Mouse (Mus musculus) G1E (cell line): Measurements from ENCODE around the gene Surf2.

Experiments
- CTCF ChIP-seq: IDR thresholded peaks from 2 replicates; pipeline ENCODE4 v1.5.1; 2012; ENCODE audit warnings: low read depth, low read length, inconsistent platforms, mixed read lengths
- GATA1 ChIP-seq: IDR thresholded peaks from 2 replicates; pipeline ENCODE4 v1.6.1; 2012; ENCODE audit warnings: borderline replicate concordance, low read length, inconsistent platforms, mixed read lengths
- TAL1 ChIP-seq: conservative IDR thresholded peaks from 2 replicates; pipeline ENCODE4 v1.6.1; 2012; ENCODE audit warnings: low read depth, low read length, inconsistent platforms, mixed read lengths

GRCm38 (mm10) chr2:26921784-26922183 is 5.6 kb downstream of the Surf2 start:
- TF ChIP-seq CTCF: no peak
- TF ChIP-seq GATA1: no peak
- no peak for TF ChIP-seq TAL1
